Mouse (Mus musculus) heart, adult 2 months (tissue): ENCODE measurements around the gene Slc25a39.

Experiments used
- CTCF ChIP-seq: fragments of 200-600 bp; IDR thresholded peaks from 2 replicates; pipeline ENCODE4 v1.8.1; 2022; ENCODE audit warnings: antibody characterized with exemption, mild to moderate bottlenecking, moderate library complexity
- POLR2A ChIP-seq: fragments of 200-500 bp; IDR thresholded peaks from 2 replicates; pipeline ENCODE4 v1.6.1; 2011; ENCODE audit warnings: mild to moderate bottlenecking, low read depth, low read length, control low read depth; ENCODE audit not compliant: insufficient read depth

- TF ChIP-seq POLR2A (no peak), CTCF (no peak)
Measured at GRCm38 (mm10) chr11:102393238-102393634, 14.5 kb downstream of the Slc25a39 start, which contains the start of gene Rundc3a.
